Mouse (Mus musculus): Measurements from ENCODE around the gene Phtf2. TPM values are rescaled to one million over a fixed set of nuclear protein-coding genes. Genes with fewer than 3 reads are reported as not detected.

The Phtf2 gene
- 10 to 100 TPM; 14.1 to 16.6 (median 15.0) TPM for total RNA-seq (2022)

GRCm38 (mm10) chr5:20881915-20882800 lies at the start of gene Phtf2, which contains the start of gene Tmem60:
Gene Phtf2 (minus strand): TSS chr5:20882124.
Gene Tmem60 (plus strand): TSS chr5:20882191.
- DNase-seq (ENCODE audit: low spot score in 2 of 2), result peak; percentile 88 to 99

DNA sequence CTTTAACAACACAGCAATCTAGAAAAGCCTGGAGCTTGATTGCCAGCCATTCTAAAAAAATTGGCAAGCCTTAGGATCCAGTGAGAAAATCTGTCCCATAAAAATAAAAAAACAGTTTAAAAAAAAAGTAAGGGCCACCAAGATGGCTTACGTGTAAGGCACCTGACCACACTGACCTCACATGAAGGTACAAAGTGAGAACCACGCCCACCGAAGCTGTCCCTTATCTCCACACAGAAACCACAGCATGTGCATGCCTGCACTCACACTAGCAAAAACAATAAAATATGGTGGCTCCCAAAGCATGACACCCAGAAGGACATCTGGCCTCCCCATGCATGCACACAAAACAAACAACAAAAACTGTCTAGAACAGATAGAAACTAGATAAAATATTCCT lies 49.4 kb upstream of the Phtf2 start:
- DNase-seq (ENCODE audit: low spot score in 2 of 2), result no peak

DNA sequence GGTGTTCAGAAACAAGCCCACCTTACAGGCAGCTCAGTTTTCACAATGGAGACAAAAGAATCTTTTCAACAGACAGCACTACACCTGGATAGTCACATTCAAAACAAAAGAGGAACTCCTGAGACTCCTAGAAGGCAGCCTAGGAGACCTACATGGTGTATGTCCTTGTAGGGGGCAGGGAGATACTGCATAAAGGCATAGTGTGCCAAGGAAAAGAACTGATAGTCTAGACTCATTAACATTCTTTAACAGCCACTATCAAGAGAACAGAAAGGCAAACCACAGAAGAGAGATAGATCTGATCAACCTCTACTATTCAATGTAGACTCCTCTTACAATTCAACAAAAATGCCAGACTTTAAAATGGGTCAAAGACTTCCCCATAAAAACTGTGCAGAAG lies 48.5 kb upstream of the Phtf2 start:
- DNase-seq (ENCODE audit: low spot score in 2 of 2), result no peak

- DNase-seq (ENCODE audit: low spot score in 2 of 2), result no peak
These were observed 47.8 kb upstream of the Phtf2 start for GRCm38 (mm10) chr5:20929669-20930151.

DNA sequence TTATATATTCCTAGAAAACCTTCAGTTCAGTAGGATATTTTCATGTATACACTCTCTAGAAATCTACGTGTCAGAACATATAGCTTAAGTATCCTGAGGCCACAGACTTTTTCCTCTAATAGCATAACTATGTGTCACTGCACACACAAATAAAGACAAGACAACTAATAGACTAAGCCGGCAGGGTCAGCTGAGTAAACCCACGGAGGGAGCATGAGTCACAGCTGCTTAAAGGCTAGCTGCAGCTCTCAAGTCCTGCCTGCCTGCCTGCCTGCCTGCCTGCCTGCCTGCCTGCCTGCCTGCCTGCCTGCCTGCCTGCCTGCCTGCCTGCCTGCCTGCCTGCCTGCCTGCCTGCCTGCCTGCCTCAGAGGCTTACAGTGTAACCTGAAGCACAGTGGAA lies 43.5 kb upstream of the Phtf2 start:
- no peak for DNase-seq (ENCODE audit: low spot score in 2 of 2)

DNA sequence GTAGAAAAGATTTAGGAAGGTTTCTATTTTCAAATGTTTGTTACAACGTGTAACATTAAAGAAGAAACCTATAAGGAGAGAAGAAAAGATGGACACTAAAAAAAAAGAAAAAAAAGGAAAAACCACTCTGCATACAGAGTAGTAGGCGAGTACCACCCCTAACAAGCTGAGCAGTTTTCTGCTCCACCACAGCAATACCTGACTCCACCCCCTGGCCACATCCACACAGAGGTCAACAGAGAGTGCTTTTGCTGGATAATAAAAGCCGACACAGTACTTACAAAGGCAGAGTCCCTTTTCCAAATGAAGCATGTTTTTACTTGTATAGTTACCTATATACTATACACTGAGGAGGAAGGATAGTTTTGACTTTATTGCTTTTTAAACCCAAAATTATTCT lies 42.7 kb upstream of the Phtf2 start:
- no peak for DNase-seq (ENCODE audit: low spot score in 2 of 2)

GRCm38 (mm10) chr5:20919566-20919965 lies 37.6 kb upstream of the Phtf2 start:
- no peak for DNase-seq (ENCODE audit: low spot score in 2 of 2)

DNA sequence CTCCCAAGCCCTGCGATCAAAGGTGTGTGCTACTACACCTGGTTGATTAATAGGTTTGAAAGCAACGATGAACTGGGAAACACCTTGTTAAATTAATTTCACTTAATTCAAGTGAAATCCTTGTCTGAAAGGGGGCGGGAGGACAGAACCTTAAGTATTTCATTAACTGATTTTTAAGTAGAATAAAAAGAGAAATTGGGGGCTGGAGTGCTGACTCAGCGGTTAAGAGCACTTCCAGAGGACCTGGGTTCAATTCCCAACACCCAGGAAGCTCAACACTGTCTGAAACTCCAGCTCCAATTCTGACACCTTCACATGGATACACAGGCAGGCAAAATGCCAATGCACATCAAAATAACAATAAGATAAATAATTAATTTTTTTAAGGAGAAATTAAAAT lies 37.0 kb upstream of the Phtf2 start:
- DNase-seq (ENCODE audit: low spot score in 2 of 2), result no peak

DNA sequence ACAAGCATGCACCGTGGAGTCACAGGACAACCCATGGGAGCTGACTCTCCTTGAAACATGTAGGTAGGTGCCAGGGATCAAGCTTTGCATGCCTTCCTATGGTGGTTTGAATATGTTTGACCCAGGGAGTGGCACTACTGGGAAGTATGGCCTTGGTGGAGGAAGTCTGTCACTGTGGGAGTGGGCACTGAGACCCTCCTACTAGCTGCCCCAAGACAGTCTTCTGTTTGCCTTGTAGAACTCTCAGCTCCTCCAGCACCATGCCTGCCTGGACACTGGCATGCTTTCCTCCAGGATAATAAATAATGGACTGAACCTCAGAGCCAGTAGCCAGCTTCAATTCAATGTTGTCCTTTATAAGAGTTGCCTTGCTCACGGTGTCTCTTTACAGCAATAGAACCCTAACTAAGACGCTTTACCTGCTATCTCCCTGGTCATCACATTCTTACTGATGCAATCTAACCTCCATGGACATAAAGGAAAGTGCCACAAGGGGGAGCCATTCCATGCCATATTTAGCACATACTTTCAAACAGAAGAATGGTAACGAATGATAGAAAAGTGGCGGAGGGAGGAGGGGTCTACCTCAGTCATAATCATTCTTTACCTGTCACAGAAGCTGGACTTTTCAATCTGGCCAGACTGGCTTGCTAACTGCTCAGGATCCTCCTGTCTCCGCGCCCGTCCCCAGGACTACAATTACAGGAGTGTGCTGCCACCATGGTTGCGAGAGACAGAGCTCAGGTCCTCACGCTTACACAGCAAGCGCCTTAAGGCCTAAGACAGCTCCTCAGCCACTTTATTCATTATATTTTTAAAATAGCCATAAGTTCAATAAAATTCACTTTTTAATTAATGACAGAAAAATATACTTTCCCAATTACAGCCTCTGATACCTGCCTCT lies 31.7 kb upstream of the Phtf2 start:
- DNase-seq (ENCODE audit: low spot score in 2 of 2), result peak in 1 of 2 experiments; percentile 61

GRCm38 (mm10) chr5:20911741-20912140 lies 29.8 kb upstream of the Phtf2 start:
- DNase-seq (ENCODE audit: low spot score in 2 of 2), result no peak

GRCm38 (mm10) chr5:20906191-20906590 lies 24.3 kb upstream of the Phtf2 start:
- DNase-seq (ENCODE audit: low spot score in 2 of 2), result no peak

GRCm38 (mm10) chr5:20905437-20905836 lies 23.5 kb upstream of the Phtf2 start:
- no peak for DNase-seq (ENCODE audit: low spot score in 2 of 2)

- DNase-seq (ENCODE audit: low spot score in 2 of 2), result no peak
These were observed 22.7 kb upstream of the Phtf2 start for GRCm38 (mm10) chr5:20904647-20905046.

DNA sequence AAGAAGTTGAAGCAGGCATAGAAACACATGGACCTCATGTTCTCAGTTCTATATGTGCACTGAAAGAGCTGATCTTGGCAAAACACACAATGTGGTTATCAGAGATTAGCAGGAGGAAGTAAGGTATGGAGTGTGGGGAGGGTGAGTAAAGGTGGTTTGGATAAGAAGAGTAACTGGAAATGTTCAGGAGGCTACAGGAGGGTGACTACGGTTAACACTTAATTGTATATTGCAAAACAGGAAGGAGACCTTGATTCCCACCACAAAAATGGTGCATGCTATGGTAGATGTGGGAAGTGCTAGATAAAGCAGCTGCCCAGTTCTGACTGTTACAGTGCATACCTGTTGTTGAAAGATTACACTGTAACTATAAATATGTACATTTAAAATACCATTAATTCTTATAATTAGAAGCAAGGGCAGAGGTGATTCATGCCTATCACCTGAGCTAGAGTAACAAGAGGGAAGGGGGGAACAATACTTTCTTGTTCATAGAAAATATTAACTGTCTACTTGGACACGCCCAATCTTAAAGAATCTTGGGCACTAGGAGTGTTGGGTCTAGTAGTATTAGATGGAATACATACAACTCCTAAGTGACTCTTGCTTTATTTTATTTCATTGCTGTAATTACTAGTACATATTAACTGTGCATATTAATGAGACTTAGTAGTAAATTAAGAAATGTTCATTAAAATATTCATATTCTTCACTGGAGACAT lies 15.7 kb upstream of the Phtf2 start:
- no peak for DNase-seq (ENCODE audit: low spot score in 2 of 2)

DNA sequence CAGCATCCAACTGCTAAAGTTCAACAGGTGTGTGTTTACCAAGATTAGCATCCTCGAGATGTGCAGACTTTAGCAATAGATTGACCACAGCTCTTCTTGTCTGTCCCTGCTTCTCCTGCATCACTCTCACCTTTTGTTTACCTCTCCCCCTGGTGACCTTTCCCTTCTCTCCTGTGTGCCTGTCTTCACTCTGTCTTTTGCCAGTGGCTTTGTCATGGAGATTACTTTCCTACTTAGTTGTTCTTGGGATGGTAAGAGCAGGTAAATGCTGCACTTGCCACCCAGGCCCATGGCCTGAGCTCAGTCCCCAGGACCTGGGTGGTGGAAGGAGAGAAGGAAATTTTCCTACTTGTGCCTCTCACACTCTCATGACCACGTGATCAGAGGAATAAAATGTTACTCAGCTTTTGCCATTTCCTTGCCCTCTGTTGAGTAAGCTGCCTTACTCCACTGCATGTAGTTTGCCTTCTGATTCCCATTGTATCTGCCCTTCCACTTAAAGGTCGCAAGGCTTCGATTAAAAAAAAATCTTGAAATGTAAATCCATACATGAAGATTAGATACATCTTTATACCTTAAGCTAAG lies 2.2 kb upstream of the Phtf2 start:
- DNase-seq (ENCODE audit: low spot score in 2 of 2), result no peak

DNA sequence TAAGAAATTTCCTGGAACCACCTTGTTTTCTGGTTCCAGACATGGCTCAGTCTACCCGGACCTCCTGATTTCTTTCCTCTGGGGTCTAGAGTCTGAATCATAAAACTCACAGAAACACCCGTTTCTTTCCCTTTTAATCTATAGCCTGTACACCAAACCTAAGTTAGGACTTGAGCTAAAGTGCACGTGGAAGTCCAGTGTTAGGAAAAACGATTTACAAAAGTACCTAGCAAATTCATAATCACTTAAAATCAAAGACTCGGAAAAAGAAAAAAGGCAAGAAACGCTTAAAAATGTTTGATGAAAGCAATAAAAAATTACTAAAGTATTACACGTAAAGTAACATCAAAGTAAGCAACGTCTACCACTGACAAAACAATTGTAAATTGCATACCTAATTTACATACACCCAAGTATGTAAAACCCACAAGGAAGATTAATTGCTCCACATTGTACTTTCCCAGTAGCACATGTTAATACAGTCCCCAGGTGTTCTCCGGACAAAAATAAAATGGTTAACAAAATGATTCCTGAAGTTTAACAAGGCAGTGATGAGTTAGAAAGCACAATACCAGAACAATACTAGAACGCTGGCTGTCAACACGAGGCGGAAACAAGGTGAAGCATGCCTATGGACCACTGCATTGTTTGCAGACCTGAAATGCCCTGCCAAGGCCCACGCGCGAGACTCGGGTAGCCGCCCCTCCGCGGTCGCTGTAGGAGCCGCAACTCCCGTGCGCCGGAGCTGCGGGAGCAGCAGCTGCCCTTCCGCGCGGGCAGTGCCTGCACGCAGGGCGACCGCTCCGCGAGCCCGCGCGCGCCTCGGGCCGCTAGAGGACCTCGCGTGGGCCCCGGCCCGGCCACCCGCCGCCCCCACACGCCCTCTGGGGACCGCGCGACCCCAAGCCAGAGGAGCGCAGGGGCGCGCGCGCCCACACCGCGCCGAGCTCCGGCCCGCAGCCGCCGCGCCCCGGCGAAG lies 838 bp downstream of the Phtf2 start:
- DNase-seq (ENCODE audit: low spot score in 2 of 2), result peak; percentile 30 to 42

- no peak for DNase-seq (ENCODE audit: low spot score in 2 of 2)
These were observed 1.5 kb downstream of the Phtf2 start for GRCm38 (mm10) chr5:20880386-20880785.

- no peak for DNase-seq (ENCODE audit: low spot score in 2 of 2)
These were observed 4.9 kb downstream of the Phtf2 start for GRCm38 (mm10) chr5:20876934-20877426.

DNA sequence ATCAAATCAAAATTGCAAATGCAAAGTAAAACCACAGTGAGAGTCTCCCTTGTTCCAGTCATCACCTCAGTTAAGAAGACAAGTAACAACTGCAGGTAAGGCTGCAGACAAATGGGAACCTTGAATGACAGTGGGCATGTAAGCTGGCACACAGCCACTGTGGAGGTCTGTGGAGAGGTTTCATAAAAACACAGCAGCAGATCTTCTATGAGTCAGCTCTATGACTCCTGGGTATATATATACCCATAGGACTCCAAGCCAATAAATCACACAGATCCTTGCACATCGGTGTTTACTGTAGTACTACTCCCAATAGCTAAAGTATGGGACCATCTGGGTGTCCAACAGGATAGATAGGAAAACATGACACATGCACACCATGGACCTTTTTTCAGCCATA lies 8.8 kb downstream of the Phtf2 start:
- DNase-seq (ENCODE audit: low spot score in 2 of 2), result no peak

Data from left cerebral cortex, adult 8-10 months (tissue).